In genomic region chr16:8638131-8638530, GRCm38 (mm10) we compare ENCODE assay signal across 8 mouse cellular contexts. TPM values are rescaled to one million over a fixed set of nuclear protein-coding genes. Genes with fewer than 3 reads are reported as not detected.
A peak's percentile ranks its signal among the peaks of the same experiment; 100 is the strongest.
DNase-seq lines count a peak whose midpoint lies in the region; ATAC-seq and TF ChIP-seq lines count a peak whose summit lies in the region.

No protein-coding gene starts in this region.

- H3K27me3 ChIP-seq in kidney, adult 2 months (replicated peaks; ENCODE audit: control insufficient read depth, insufficient read depth, low read length) = no peaks in the 10 kb centered on the region
- no peaks in the 10 kb centered on the region for H3K27me3 ChIP-seq in hindbrain, embryonic 11.5 days (ENCODE audit: control insufficient read depth, insufficient read depth, low read length)
- H3K27me3 ChIP-seq in midbrain, embryonic 12.5 days = no peaks in the 10 kb centered on the region

- no peak for ATAC-seq in hindbrain, embryonic 11.5 days (ENCODE audit: low FRiP score)
- no peak for ATAC-seq in midbrain, embryonic 12.5 days (ENCODE audit: low FRiP score, low read depth)

- peak overlapping the region; percentile 73; the same call in 1 of the 2 replicates for H3K27ac ChIP-seq in kidney, adult 2 months (ENCODE audit: insufficient read depth, low read depth, low read length)
- peak overlapping the region; percentile 89 for H3K27ac ChIP-seq in bone marrow macrophage, adult 2 months (ENCODE audit: insufficient read depth, low read depth, low read length)
- no peak overlapping the region for H3K27ac ChIP-seq in hindbrain, embryonic 11.5 days (ENCODE audit: low read depth, low read length)
- peak overlapping the region; percentile 81; the same call in 1 of the 2 replicates for H3K27ac ChIP-seq in midbrain, embryonic 12.5 days (replicated peaks)

- H3K4me1 ChIP-seq in kidney, adult 2 months (ENCODE audit: control insufficient read depth, insufficient read depth, low read length) = no peaks in the 10 kb centered on the region; the same call in 1 of the 2 replicates
- H3K4me1 ChIP-seq in bone marrow macrophage, adult 2 months (ENCODE audit: control insufficient read depth, insufficient read depth, low read length) = peaks cover 17% of the 10 kb centered on the region
- H3K4me1 ChIP-seq in hindbrain, embryonic 11.5 days (replicated peaks; ENCODE audit: control insufficient read depth, insufficient read depth, low read length) = peaks cover 5% of the 10 kb centered on the region; the same call in 1 of the 2 replicates
- H3K4me1 ChIP-seq in midbrain, embryonic 12.5 days = peaks cover 22% of the 10 kb centered on the region

- 30% methylated on average over 7 of the region's 7 CpGs for WGBS in kidney, adult 2 months
- 53% methylated on average over 7 of the region's 7 CpGs for WGBS in hindbrain, embryonic 11.5 days
- 45% methylated on average over 7 of the region's 7 CpGs for WGBS in midbrain, embryonic 12.5 days

- no peak for DNase-seq in kidney, adult 2 months
- DNase-seq in kidney, postnatal 14 days = no peak
- no peak for DNase-seq in hindbrain, embryonic 11.5 days (ENCODE audit: low spot score)
- no peak for DNase-seq in spleen, postnatal 36 days (ENCODE audit: low spot score in 2 of 2)
- no peak for DNase-seq in urinary bladder, postnatal 25 days (ENCODE audit: low spot score)
- no peak for DNase-seq in thymus, postnatal 14 days

- no peaks in the 10 kb centered on the region for H3K36me3 ChIP-seq in kidney, adult 2 months (ENCODE audit: control insufficient read depth, insufficient read depth, low read length)
- H3K36me3 ChIP-seq in hindbrain, embryonic 11.5 days (ENCODE audit: control insufficient read depth, insufficient read depth, low read length) = 0 out of 2 replicates have a peak, but pooled peaks cover 2% of the 10 kb centered on the region
- H3K36me3 ChIP-seq in midbrain, embryonic 12.5 days = peaks cover 29% of the 10 kb centered on the region

- TF ChIP-seq POLR2A in kidney, adult 2 months (IDR thresholded peaks at IDR 0.05; ENCODE audit: low read depth, low read length) = no peak
- TF ChIP-seq POLR2A in bone marrow macrophage, adult 2 months (IDR thresholded peaks at IDR 0.05; ENCODE audit: borderline replicate concordance, low read depth, low read length) = no peak

- H3K9me3 ChIP-seq in hindbrain, embryonic 11.5 days (ENCODE audit: control insufficient read depth, low read length) = no peaks in the 10 kb centered on the region
- no peaks in the 10 kb centered on the region for H3K9me3 ChIP-seq in midbrain, embryonic 12.5 days

- peak overlapping the region; percentile 91 for H3K4me3 ChIP-seq in kidney, adult 2 months (ENCODE audit: insufficient read depth, low read depth, low read length)
- H3K4me3 ChIP-seq in bone marrow macrophage, adult 2 months (ENCODE audit: insufficient read depth, low read length) = peak overlapping the region; percentile 83
- H3K4me3 ChIP-seq in hindbrain, embryonic 11.5 days (ENCODE audit: low read depth, low read length) = peak overlapping the region; percentile 74
- peak overlapping the region; percentile 62 for H3K4me3 ChIP-seq in midbrain, embryonic 12.5 days

- TF ChIP-seq CTCF in kidney, adult 2 months (conservative IDR thresholded peaks at IDR 0.05; ENCODE audit: insufficient read depth, insufficient read length, low read depth, low read length) = no peak
- 0 out of 2 replicates have a peak, but pooled peaks have one; percentile 3 for TF ChIP-seq CTCF in bone marrow macrophage, adult 2 months (IDR thresholded peaks at IDR 0.05; ENCODE audit: low read depth, low read length)

- peak overlapping the region; percentile 90 for H3K9ac ChIP-seq in hindbrain, embryonic 11.5 days (ENCODE audit: low read depth, low read length)
- H3K9ac ChIP-seq in midbrain, embryonic 12.5 days (replicated peaks) = peak overlapping the region; percentile 86

- peak overlapping the region; percentile 68 for H3K4me2 ChIP-seq in hindbrain, embryonic 11.5 days (replicated peaks; ENCODE audit: low read depth, low read length)
- H3K4me2 ChIP-seq in midbrain, embryonic 12.5 days (replicated peaks) = peak overlapping the region; percentile 77

RNA-seq across cellular contexts. Expression of gene Tmem186, which starts 0.6 kb away (rescaled TPM):
- 13.4 and 13.8 TPM in 2 replicates for polyA plus RNA-seq in kidney, adult 2 months (2012; rRNA removed)
- 7.1 and 8.8 TPM in 2 replicates for polyA plus RNA-seq in bone marrow macrophage, adult 2 months (2012; ENCODE audit: insufficient read depth, insufficient read length, missing spikeins)
- 15.8 and 20.2 TPM in 2 replicates for polyA plus RNA-seq in hindbrain, embryonic 11.5 days (2014; fragmentation: Nextera tagmentation; extraction: Ambion mirVana)
- 23.2 and 26.0 TPM in 2 replicates for polyA plus RNA-seq in midbrain, embryonic 12.5 days (2016; fragmentation: Nextera tagmentation; extraction: Ambion mirVana)

RNA-seq across cellular contexts. Expression of gene Pmm2, which starts 0.7 kb away (rescaled TPM):
- 64.2 and 66.6 TPM in 2 replicates for polyA plus RNA-seq in kidney, adult 2 months (2012; rRNA removed)
- 58.2 and 59.0 TPM in 2 replicates for polyA plus RNA-seq in bone marrow macrophage, adult 2 months (2012; ENCODE audit: insufficient read depth, insufficient read length, missing spikeins)
- 40.3 and 43.3 TPM in 2 replicates for polyA plus RNA-seq in hindbrain, embryonic 11.5 days (2014; fragmentation: Nextera tagmentation; extraction: Ambion mirVana)
- polyA plus RNA-seq in midbrain, embryonic 12.5 days (2016; fragmentation: Nextera tagmentation; extraction: Ambion mirVana) = 48.6 and 52.1 TPM in 2 replicates

RNA-seq across cellular contexts. Expression of gene Carhsp1, which starts 33.8 kb away (rescaled TPM):
- polyA plus RNA-seq in kidney, adult 2 months (2012; rRNA removed) = 55.0 and 56.1 TPM in 2 replicates
- polyA plus RNA-seq in bone marrow macrophage, adult 2 months (2012; ENCODE audit: insufficient read depth, insufficient read length, missing spikeins) = 24.0 and 26.3 TPM in 2 replicates
- polyA plus RNA-seq in hindbrain, embryonic 11.5 days (2014; fragmentation: Nextera tagmentation; extraction: Ambion mirVana) = 78.1 and 79.4 TPM in 2 replicates
- 255 and 264 TPM in 2 replicates for polyA plus RNA-seq in midbrain, embryonic 12.5 days (2016; fragmentation: Nextera tagmentation; extraction: Ambion mirVana)

RNA-seq across cellular contexts. Expression of gene Gm5767, which starts 42.4 kb away (rescaled TPM):
- 0.56 and 0.64 TPM in 2 replicates for polyA plus RNA-seq in kidney, adult 2 months (2012; rRNA removed)
- polyA plus RNA-seq in bone marrow macrophage, adult 2 months (2012; ENCODE audit: insufficient read depth, insufficient read length, missing spikeins) = not detected in 2 replicates
- not detected in 2 replicates for polyA plus RNA-seq in hindbrain, embryonic 11.5 days (2014; fragmentation: Nextera tagmentation; extraction: Ambion mirVana)
- not detected in 2 replicates for polyA plus RNA-seq in midbrain, embryonic 12.5 days (2016; fragmentation: Nextera tagmentation; extraction: Ambion mirVana)
